Mouse (Mus musculus): ENCODE results near the gene Rgl1.
A peak's percentile ranks its signal among the peaks of the same experiment; 100 is the strongest.

Rgl1 gene

GRCm38 (mm10) chr1:152549061-152549738, 217.0 kb downstream of the Rgl1 start:
- no peak for DNase-seq (ENCODE audit: low spot score)

- no peak for DNase-seq (ENCODE audit: low spot score)
Measured at GRCm38 (mm10) chr1:152543449-152544159, 222.5 kb downstream of the Rgl1 start.

- DNase-seq (ENCODE audit: low spot score), result no peak
Measured at GRCm38 (mm10) chr1:152542747-152543378, 223.3 kb downstream of the Rgl1 start.

GRCm38 (mm10) chr1:152540304-152540887, 225.8 kb downstream of the Rgl1 start:
- DNase-seq (ENCODE audit: low spot score), result no peak

GRCm38 (mm10) chr1:152538817-152539216, 227.3 kb downstream of the Rgl1 start:
- DNase-seq (ENCODE audit: low spot score), result no peak

GRCm38 (mm10) chr1:152537186-152537585, 229.0 kb downstream of the Rgl1 start:
- no peak for DNase-seq (ENCODE audit: low spot score)

- DNase-seq (ENCODE audit: low spot score), result peak; percentile 35
Measured at GRCm38 (mm10) chr1:152536416-152537018, 229.6 kb downstream of the Rgl1 start.

GRCm38 (mm10) chr1:152534531-152534930, 231.6 kb downstream of the Rgl1 start:
- no peak for DNase-seq (ENCODE audit: low spot score)

GRCm38 (mm10) chr1:152531498-152531897, 234.7 kb downstream of the Rgl1 start:
- DNase-seq (ENCODE audit: low spot score), result peak; percentile 30

GRCm38 (mm10) chr1:152528778-152529177, 237.4 kb downstream of the Rgl1 start:
- no peak for DNase-seq (ENCODE audit: low spot score)

GRCm38 (mm10) chr1:152528214-152528613, 237.9 kb downstream of the Rgl1 start:
- DNase-seq (ENCODE audit: low spot score), result no peak

GRCm38 (mm10) chr1:152526154-152526553, 240.0 kb downstream of the Rgl1 start:
- DNase-seq (ENCODE audit: low spot score), result no peak

GRCm38 (mm10) chr1:152524987-152525648, 241.0 kb downstream of the Rgl1 start:
- peak; percentile 89 for DNase-seq (ENCODE audit: low spot score)

- no peak for DNase-seq (ENCODE audit: low spot score)
Measured at GRCm38 (mm10) chr1:152524098-152524892, 241.9 kb downstream of the Rgl1 start.

- DNase-seq (ENCODE audit: low spot score), result no peak
Measured at GRCm38 (mm10) chr1:152523292-152523691, 242.9 kb downstream of the Rgl1 start.

- no peak for DNase-seq (ENCODE audit: low spot score)
Measured at GRCm38 (mm10) chr1:152522226-152522625, 243.9 kb downstream of the Rgl1 start.

- peak; percentile 83 for DNase-seq (ENCODE audit: low spot score)
Measured at GRCm38 (mm10) chr1:152520798-152521575, 245.2 kb downstream of the Rgl1 start.

- no peak for DNase-seq (ENCODE audit: low spot score)
Measured at GRCm38 (mm10) chr1:152518971-152519370, 247.2 kb downstream of the Rgl1 start.

GRCm38 (mm10) chr1:152517057-152517570, 249.0 kb downstream of the Rgl1 start:
- no peak for DNase-seq (ENCODE audit: low spot score)

- no peak for DNase-seq (ENCODE audit: low spot score)
Measured at GRCm38 (mm10) chr1:152514256-152514655, 251.9 kb downstream of the Rgl1 start.

Data from embryo, embryonic 10.5 days (tissue).